Mouse (Mus musculus): ENCODE measurements around the gene Tor1a.

Tor1a gene

GRCm38 (mm10) chr2:30967352-30968327 is at the start of gene Tor1a:
TSS of gene Tor1a (minus strand) at chr2:30967933.
- DNase-seq (ENCODE audit: low spot score), result peak; percentile 90

- DNase-seq (ENCODE audit: low spot score), result no peak
Observed at GRCm38 (mm10) chr2:31013371-31014120, 45.8 kb upstream of the Tor1a start.

- no peak for DNase-seq (ENCODE audit: low spot score)
Observed at GRCm38 (mm10) chr2:31007208-31007607, 39.5 kb upstream of the Tor1a start.

DNA sequence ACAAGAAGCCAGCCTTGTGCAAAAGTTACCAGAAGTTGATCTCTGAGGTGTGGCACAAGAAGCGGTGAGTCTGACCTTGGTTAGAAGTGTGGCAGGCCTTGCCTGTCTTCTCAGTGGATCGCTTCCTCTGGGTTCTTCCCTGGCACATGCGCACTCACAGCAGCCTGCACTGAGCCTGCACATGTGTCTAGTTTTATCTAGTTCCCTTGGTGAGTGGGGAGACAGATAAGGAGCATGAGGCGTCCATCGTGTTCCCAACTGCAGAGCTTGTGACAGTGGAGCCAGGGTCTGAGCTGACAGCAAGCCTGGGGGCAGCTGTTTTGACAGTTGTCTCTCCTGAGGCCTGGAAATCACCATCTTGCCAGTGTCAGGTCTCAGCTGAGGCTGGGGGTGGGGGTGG is 38.7 kb upstream of the Tor1a start:
- DNase-seq (ENCODE audit: low spot score), result no peak

DNA sequence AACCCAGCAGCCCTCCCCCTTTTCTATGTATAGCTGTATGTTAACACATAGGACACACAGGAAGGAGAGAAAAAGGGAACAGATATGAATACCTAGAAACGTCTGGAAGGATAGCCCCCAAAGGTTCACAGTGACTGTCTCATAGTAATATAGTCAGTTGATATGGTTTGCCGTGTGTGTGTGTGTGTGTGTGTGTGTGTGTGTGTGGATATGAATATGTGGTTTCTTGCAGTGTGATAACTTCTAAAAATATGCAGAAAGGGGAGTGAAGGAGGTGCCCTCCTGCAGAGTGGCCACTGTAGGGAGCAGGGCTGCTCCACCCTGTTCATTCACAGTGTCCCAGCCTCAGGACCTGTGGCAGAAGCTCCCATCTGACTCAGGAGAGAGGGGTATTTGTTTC is 37.7 kb upstream of the Tor1a start:
- DNase-seq (ENCODE audit: low spot score), result no peak

GRCm38 (mm10) chr2:31002857-31003256 is 35.1 kb upstream of the Tor1a start:
- DNase-seq (ENCODE audit: low spot score), result no peak

- DNase-seq (ENCODE audit: low spot score), result no peak
Observed at GRCm38 (mm10) chr2:30998443-30999260, 30.9 kb upstream of the Tor1a start.

DNA sequence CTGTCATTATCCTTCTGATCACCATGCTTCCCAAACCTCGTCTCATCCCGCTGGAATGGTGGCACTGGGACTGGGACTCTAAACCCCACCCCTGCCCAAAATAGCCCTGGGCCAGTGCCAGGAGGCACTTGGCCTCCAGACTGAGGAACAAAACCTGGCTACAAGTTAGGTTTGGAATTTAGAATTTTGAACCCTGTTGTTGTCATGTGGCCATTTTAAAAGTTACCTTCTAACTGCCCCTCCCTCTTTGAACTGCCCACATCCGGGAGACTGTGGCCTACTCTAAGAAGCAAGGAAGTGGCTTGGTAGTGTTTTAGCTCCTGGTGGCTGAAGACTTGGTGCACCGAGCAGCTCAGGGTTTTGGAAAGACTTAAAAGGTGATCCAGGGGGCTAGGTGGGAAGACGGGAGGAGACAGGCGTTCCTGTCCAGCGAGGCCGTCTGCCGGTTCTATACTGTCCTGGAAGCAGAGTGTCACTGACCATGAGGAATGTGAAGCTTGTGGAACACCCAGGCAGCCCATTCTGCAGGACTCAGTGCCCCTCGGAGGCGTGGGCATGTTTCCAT is 27.8 kb upstream of the Tor1a start:
- no peak for DNase-seq (ENCODE audit: low spot score)

DNA sequence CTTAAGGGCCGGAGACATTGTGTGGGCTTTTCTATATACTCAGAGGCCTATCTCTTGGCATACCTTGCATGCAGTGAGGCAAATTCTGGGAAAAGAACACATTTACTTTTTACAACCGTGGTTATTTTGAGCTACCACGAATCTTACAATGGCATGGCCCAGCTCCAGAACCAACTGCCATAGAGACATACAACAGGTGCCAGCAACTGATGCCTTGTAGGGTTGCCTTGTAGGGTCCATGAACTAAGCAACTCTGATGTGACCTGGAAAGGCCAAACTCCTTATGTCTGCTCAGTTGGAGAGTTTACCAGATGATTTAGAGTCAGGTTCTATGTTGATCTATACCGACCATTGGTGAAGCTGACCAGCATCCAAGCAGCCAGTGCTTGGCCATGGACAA is 27.1 kb upstream of the Tor1a start:
- no peak for DNase-seq (ENCODE audit: low spot score)

- DNase-seq (ENCODE audit: low spot score), result peak; percentile 20
Observed at GRCm38 (mm10) chr2:30990221-30990620, 22.5 kb upstream of the Tor1a start.

GRCm38 (mm10) chr2:30985111-30986020 is 17.6 kb upstream of the Tor1a start:
- peak; percentile 61 for DNase-seq (ENCODE audit: low spot score)

DNA sequence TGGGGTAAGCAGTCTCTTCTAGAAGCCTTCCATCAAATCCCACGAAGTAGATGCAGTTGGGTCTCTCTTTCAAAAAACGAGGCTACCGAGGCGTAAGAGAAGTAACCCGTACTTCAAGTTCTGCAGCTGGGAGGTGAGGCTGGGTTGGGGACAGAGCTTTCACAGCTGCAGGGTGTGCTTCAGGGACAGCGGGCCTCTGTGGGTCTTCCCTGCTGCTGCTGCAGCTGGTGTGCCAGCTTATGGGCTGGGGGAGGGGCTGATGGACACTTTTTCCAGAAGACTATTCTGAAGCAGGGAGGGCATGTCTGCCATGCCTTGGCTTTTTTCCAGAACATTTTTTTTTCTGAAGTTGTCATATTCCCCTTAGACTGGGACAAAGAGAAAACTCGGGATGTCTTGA is 15.3 kb upstream of the Tor1a start:
- DNase-seq (ENCODE audit: low spot score), result no peak

GRCm38 (mm10) chr2:30981790-30982513 is 14.2 kb upstream of the Tor1a start, which contains the start of the genes BC005624 and Usp20:
TSS of gene BC005624 (minus strand) at chr2:30982201.
TSS of gene Usp20 (plus strand) at chr2:30982279.
- DNase-seq (ENCODE audit: low spot score), result peak; percentile 100

DNA sequence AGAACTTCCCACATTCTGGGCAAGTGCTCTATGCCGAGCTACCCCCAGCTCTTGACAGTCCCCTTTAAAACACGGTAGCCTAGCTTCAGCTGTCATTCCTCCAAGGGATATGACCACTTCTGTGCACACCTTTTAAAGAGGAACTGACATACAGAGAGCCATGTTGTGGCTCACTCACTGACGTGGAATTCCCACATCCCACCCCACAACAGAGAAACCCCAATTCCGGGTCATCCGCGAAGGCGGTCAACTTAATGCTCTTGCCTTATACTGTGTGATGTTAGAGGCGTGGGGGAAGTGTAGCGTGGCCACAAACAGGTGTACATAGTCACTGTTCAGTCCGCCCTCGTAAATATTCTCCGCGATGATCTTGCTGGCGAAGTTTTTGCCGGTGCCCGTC is 907 bp downstream of the Tor1a start:
- no peak for DNase-seq (ENCODE audit: low spot score)

GRCm38 (mm10) chr2:30965627-30966026 is 2.1 kb downstream of the Tor1a start:
- DNase-seq (ENCODE audit: low spot score), result no peak

GRCm38 (mm10) chr2:30962570-30963254 is 5.0 kb downstream of the Tor1a start:
- DNase-seq (ENCODE audit: low spot score), result peak; percentile 77

GRCm38 (mm10) chr2:30959856-30960255 is 7.9 kb downstream of the Tor1a start:
- DNase-seq (ENCODE audit: low spot score), result no peak

GRCm38 (mm10) chr2:30958726-30959125 is 9.0 kb downstream of the Tor1a start:
- peak; percentile 84 for DNase-seq (ENCODE audit: low spot score)

GRCm38 (mm10) chr2:30957511-30957910 is 10.2 kb downstream of the Tor1a start:
- DNase-seq (ENCODE audit: low spot score), result no peak
